Mouse (Mus musculus) olfactory bulb, adult 2 months (tissue): ENCODE measurements around the gene Rora. TPM values are rescaled to one million over a fixed set of nuclear protein-coding genes. Genes with fewer than 3 reads are reported as not detected.

Experiments
- H3K27ac ChIP-seq: fragments of 200-500 bp; 2 replicates; pipeline ENCODE4 v1.5.1; 2012; ENCODE audit warnings: low read depth, low read length; ENCODE audit not compliant: insufficient read depth
- H3K4me1 ChIP-seq: fragments of 200-500 bp; 2 replicates; pipeline ENCODE4 v1.6.1; 2012; ENCODE audit warnings: low read length; ENCODE audit not compliant: control insufficient read depth, insufficient read depth
- H3K4me3 ChIP-seq: fragments of 200-500 bp; 2 replicates; pipeline ENCODE4 v1.5.1; 2012; ENCODE audit warnings: mild to moderate bottlenecking, low read depth, low read length, moderate library complexity; ENCODE audit not compliant: insufficient read depth
- CTCF ChIP-seq: fragments of 200-500 bp; IDR thresholded peaks from 2 replicates; pipeline ENCODE4 v1.5.1; 2012; ENCODE audit warnings: low read depth, mild to moderate bottlenecking, low read length, moderate library complexity; ENCODE audit not compliant: insufficient read depth
- POLR2A ChIP-seq: fragments of 200-500 bp; IDR thresholded peaks from 2 replicates; pipeline ENCODE4 v1.6.1; 2012; ENCODE audit warnings: mild to moderate bottlenecking, low read depth, low read length, moderate library complexity; ENCODE audit not compliant: insufficient read depth
- WGBS: fragments of 180-500 bp; shearing (Covaris S2); methylation state at CpG from one replicate; pipeline ENCODE4 v1.1.7; 2018; 5-methylcytosine and 5-hydroxymethylcytosine counted together
- polyA plus RNA-seq: library from polyadenylated mRNA; stranded (reverse); fragments of >200 nt; gene quantifications from 2 replicates; pipeline ENCODE4 v1.2.4, GENCODE M21; 2012; ENCODE audit warnings: low replicate concordance; ENCODE audit not compliant: missing spikeins, insufficient read depth, insufficient read length

Rora gene
- polyA plus RNA-seq, 1 experiment, result not detected

DNA sequence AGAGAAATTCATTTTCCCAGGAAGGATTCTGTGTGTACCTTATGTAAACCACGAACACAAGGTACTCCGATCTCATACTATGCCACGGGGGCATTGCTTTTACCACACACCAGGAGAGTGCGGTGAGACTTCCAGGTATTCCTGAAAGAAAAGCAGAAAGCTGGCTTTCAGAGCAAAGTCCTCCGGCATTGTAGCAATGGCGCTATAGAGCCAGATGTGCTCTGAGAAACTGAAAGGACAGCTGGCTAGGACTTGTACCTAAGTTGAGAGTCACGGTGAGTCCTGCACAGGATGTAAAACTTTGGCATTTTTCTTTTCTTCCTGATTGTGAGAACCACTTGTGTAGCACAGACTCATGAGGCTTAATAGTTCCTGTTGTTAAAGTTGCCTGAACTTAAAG lies 728.2 kb downstream of the Rora start:
- Histone ChIP-seq H3K27ac (no peak overlapping the region), H3K4me1 (no peaks in the 10 kb centered on the region), H3K4me3 (no peak overlapping the region)
- WGBS, result 72% methylated on average over 7 of the region's 7 CpGs
- TF ChIP-seq CTCF, result no peak
- TF ChIP-seq POLR2A, result no peak

DNA sequence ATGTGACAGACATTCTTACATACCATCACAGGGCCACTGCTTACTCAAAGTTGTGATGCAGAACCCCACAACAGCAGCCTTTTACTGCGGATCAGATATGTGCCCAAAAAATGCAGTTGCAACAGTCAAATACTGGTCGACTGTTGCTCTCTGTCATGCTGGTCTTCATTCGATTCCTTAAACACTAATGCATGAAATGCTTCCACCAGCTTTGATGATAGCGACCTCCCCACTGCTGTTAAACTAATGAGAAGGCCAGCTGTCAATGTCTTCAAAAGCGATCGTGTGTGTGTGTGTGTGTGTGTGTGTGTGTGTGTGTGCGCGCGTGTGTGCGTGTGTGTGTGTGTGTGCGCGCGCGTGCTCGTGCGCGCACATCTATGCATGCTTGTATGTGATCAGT lies 730.9 kb downstream of the Rora start:
- Histone ChIP-seq H3K27ac (no peak overlapping the region), H3K4me3 (no peak overlapping the region), H3K4me1 (no peaks in the 10 kb centered on the region)
- 91% methylated on average over 17 of the region's 17 CpGs for WGBS
- no peak for TF ChIP-seq CTCF
- no peak for TF ChIP-seq POLR2A

DNA sequence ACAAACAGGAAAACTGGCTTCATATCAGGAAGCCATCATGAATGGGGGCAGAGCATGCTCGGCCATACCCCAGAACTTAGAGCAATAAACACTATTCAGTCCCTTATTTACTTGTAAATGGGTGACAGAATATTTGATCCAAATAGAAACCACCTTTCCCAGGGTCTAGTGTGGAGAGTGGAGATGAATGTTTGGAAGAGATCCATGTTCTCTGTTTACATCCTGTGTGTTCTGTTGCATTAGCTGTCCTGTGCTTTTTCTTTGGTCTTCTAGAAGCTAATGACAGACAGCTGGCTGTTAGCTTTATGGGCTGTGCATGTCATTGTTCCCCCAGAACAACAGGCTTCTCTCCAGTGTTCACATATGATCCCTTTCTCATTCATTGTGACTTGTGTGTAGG lies 731.3 kb downstream of the Rora start:
- H3K4me3 ChIP-seq, result no peak overlapping the region
- H3K4me1 ChIP-seq, result no peaks in the 10 kb centered on the region
- H3K27ac ChIP-seq, result no peak overlapping the region
- TF ChIP-seq POLR2A, result no peak
- 58% methylated on average over 1 of the region's 1 CpGs for WGBS

DNA sequence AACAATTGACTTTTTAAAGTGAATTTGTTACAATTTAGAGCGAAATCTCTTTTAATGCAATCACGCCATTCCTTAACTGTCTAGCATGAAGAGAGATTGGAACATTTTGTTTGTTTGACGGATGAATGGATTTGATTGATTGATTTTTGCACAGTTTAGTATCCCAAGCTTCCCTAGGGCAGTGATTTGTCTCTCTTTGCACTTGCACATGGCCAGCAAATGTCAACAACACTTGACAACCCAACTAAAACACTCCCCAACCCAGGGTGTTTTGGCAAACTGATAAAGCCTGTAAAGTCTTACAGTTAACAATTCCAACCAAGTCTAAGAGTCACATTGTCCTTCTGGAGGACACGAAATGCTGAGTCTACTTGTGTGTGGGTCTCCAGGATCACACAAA lies 733.7 kb downstream of the Rora start:
- WGBS, result 82% methylated on average over 4 of the region's 4 CpGs
- H3K4me1 ChIP-seq, result no peaks in the 10 kb centered on the region
- H3K27ac ChIP-seq, result no peak overlapping the region
- TF ChIP-seq POLR2A (no peak), CTCF (no peak)
- H3K4me3 ChIP-seq, result no peak overlapping the region

DNA sequence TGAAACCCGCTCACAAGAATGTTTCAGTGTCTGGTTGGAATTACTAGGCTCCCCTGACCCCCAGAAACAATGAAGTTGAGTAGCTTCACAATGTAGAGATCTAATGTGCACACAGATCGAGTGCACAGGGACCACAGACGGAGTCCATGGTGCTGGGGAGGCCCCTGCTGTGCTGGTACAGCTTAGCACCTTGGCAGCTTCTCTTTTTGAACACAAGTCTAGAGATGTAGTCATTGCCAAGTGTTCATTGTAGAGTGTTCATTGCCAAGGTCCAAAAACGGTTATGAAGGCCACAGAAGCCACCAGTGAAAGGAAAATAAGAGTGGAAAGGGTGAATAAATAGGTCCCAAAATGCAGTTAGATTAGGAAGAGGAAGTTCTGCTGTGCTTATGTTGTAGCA lies 737.0 kb downstream of the Rora start:
- 60% methylated on average over 4 of the region's 4 CpGs for WGBS
- TF ChIP-seq CTCF (no peak), POLR2A (no peak)
- Histone ChIP-seq H3K27ac (no peak overlapping the region), H3K4me3 (no peak overlapping the region), H3K4me1 (no peaks in the 10 kb centered on the region)

DNA sequence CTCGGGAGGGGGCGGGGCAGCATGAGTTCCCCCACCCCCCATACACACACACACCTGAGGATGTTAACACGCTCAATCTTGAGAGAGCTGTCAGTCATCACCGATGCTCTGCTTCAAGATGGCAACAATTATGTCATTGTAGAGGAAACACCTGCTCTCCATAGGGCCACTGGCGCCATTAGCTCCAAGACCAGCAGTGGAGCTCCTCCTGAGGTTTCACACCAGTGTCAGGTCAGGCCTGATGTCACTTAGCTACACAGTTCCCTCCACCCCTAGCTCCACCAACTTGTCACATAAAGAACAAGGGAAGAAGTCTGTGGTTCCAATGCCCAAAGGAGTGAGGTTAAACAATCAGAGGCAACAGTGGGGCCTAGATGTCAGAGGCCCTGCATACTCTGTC lies 740.6 kb downstream of the Rora start:
- 89% methylated on average over 5 of the region's 5 CpGs for whole genome bisulfite sequencing
- Histone ChIP-seq H3K27ac (no peak overlapping the region), H3K4me3 (no peak overlapping the region), H3K4me1 (no peaks in the 10 kb centered on the region)
- no peak for TF ChIP-seq CTCF
- TF ChIP-seq POLR2A, result no peak

DNA sequence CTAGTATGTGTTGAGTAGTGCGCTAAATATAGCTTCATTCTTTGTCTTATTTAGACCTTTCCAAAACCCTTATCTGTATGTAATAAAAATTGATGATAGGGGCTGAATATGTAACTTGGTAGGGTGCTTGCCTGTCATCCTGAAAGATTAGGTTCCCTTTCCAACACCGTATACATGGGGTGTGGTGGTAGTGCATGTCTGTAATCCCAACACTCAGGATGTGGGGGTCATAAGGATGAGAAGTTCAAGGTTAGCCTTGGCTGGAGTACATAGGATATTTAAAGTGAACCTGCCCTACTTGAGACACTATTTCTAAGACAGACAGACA lies 743.8 kb downstream of the Rora start:
- H3K4me3 ChIP-seq, result peak overlapping the region; percentile 67
- TF ChIP-seq CTCF (no peak), POLR2A (no peak)
- 57% methylated on average over 2 of the region's 2 CpGs for WGBS
- no peaks in the 10 kb centered on the region for H3K4me1 ChIP-seq
- H3K27ac ChIP-seq, result no peak overlapping the region

DNA sequence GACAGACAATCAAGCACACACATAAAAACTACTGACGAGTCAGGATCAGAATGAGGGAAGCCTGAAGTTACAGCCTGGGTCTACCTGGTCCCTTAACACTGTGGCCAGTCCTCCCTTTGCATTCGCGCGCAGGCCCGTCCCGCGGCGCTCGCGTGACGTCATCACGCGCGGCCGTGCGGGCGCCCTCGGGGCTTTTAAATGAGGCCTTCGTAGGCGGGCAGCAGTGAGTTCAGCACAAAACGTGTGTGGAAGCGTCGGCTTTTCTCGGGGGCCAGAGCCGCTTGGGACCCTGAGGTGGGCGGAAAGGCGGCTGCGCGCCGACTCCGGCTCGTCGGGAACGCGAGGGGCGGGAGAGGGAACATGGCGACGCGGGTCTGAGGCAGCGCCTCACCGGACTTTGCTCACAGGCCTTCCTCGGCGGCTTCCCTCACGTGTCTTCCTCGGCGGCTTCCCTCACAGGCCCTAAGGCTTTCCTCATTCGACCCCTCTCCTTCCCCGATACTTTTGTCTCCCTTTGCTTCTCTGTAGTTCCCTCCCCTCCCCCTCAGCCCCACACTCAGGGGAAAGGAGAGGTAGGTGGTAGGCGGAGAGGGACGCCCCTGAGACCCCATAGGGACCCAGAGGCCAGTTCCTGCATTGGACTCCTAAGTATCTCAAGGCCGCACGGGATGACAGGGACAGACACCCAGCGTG lies 744.3 kb downstream of the Rora start, which contains the start of gene Ice2:
Ice2 (plus strand) TSS at position 147 of the 693 bp plus-strand sequence.
- H3K4me3 ChIP-seq, result peak within 1 kb of the TSS; percentile 67
- peak within 1 kb of the TSS; percentile 78 for H3K27ac ChIP-seq
- TF ChIP-seq CTCF (no peak), POLR2A (peak; percentile 82)
- WGBS, result under 1% methylated on average over 52 of the region's 53 CpGs
- no peaks in the 10 kb centered on the region for H3K4me1 ChIP-seq

DNA sequence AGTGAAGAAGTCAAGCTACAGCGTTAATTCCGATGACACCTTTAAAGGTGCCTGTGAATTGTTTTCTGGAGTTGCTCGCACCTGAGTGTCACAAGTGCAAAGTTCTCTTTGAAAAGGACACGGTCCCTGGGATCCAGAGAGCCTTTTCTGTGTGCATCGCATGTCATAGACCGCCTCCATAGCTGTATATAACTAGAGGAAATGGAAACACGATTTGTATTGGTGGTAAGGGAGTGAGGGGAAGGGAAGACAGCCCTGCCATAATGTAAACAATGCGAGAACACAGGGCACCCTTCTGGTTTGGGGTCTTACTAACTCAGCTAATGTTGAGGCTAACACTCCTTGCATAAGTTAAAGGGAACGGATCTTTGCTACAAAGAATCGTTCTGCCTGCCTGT lies 744.9 kb downstream of the Rora start:
- WGBS, result 12% methylated on average over 10 of the region's 10 CpGs
- Histone ChIP-seq H3K4me3 (peak overlapping the region; percentile 67), H3K27ac (peak overlapping the region; percentile 78; the same call in 1 of the 2 replicates), H3K4me1 (no peaks in the 10 kb centered on the region)
- no peak for TF ChIP-seq POLR2A

DNA sequence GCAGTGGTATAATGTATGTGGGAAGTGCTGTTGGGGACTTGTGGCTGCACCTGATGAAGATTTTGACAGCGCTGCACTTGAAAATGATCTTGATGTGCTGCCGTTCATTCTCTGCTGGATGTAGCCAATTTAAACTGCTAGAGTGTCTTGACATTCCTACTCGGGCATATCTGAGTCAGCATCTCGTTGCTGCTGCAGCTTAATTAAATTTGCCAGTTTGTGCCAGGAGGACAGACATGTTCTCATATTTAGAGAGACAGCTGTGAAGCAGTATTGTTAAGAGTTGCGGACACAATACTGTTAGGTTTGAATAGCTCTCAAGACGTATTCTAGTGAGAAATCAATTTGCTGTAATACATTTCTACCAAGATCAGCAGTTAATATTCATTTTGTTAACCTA lies 751.1 kb downstream of the Rora start:
- WGBS, result 56% methylated on average over 6 of the region's 6 CpGs
- Histone ChIP-seq H3K4me3 (no peak overlapping the region), H3K27ac (no peak overlapping the region), H3K4me1 (no peaks in the 10 kb centered on the region)
- TF ChIP-seq CTCF (no peak), POLR2A (no peak)
